Mouse (Mus musculus): ENCODE measurements at regions not wholly inside any gene's neighbourhood (a gene's known extent, or its start where the extent isn't known, plus 50 kb on each side); places are given as distances from the start of the nearest gene placed in this dataset.

GRCm38 (mm10) chr6:108921181-108921580, 92.7 kb downstream of the Edem1 start:
- TF ChIP-seq CTCF (IDR thresholded peaks at IDR 0.05; ENCODE audit: low read depth) (no peak), EP300 (IDR thresholded peaks at IDR 0.05; ENCODE audit: low read depth) (no peak)

Measured in heart, postnatal 0 days (tissue).